Mouse (Mus musculus): ENCODE measurements around the gene Efcc1. TPM values are rescaled to one million over a fixed set of nuclear protein-coding genes. Genes with fewer than 3 reads are reported as not detected.

The Efcc1 gene
- 0.32 and 0.46 TPM in 2 replicates for polyA plus RNA-seq (2011; ENCODE audit: insufficient read depth, insufficient read length, low read depth, missing spikeins)

- peak within 1 kb of the TSS; percentile 54 for H3K9ac ChIP-seq (ENCODE audit: low read depth, poor library complexity, severe bottlenecking)
- peak within 1 kb of the TSS; percentile 78 for H3K4me3 ChIP-seq (ENCODE audit: low read depth, low read length)
- H3K4me1 ChIP-seq (ENCODE audit: control insufficient read depth, insufficient read depth, low read length) = no peaks in the 10 kb centered on the region
- H3K36me3 ChIP-seq (ENCODE audit: control insufficient read depth, insufficient read depth, low read length, poor library complexity, severe bottlenecking) = no peaks in the 10 kb centered on the region
- H3K9me3 ChIP-seq (replicated peaks; ENCODE audit: control insufficient read depth, insufficient read depth, low read length, poor library complexity, severe bottlenecking) = no peaks in the 10 kb centered on the region
- TF ChIP-seq POLR2A (IDR thresholded peaks at IDR 0.05; ENCODE audit: insufficient read depth, low read length) = no peak
- TF ChIP-seq CTCF (IDR thresholded peaks at IDR 0.05; ENCODE audit: low read depth, low read length) = peak; percentile 23
- no peak within 1 kb of the TSS for H3K27ac ChIP-seq (ENCODE audit: insufficient read depth, low read length)
- peaks cover 6% of the 10 kb centered on the region; the same call in 1 of the 2 replicates for H3K27me3 ChIP-seq (ENCODE audit: control insufficient read depth, insufficient read depth, low read length, poor library complexity, severe bottlenecking)
Observed at GRCm38 (mm10) chr6:87730591-87731462, at the start of gene Efcc1. Gene Efcc1 (plus strand): TSS chr6:87730869.

DNA sequence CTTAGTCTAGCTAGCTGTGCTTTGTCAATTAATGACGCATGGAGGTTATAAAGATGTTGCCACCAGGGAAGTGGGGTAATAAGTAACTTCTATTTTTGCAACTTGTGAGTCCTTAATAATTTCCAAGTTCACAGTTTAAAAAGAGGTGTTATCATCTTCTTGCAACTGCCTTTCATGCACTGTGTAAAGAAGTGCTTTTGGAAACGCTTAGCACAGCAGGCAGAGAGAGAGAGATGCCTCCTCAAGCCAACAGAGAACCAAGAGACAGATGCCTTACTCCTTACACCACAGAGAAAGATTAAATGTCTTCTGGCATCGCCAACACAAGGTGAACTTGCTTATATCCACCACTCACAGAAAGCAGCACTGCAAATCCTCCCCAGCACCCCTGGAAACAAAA, 34.7 kb upstream of the Efcc1 start:
- H3K9ac ChIP-seq (ENCODE audit: low read depth, poor library complexity, severe bottlenecking) = no peak overlapping the region
- H3K27me3 ChIP-seq (ENCODE audit: control insufficient read depth, insufficient read depth, low read length, poor library complexity, severe bottlenecking) = no peaks in the 10 kb centered on the region
- no peak overlapping the region for H3K27ac ChIP-seq (ENCODE audit: insufficient read depth, low read length)
- no peaks in the 10 kb centered on the region for H3K36me3 ChIP-seq (ENCODE audit: control insufficient read depth, insufficient read depth, low read length, poor library complexity, severe bottlenecking)
- no peaks in the 10 kb centered on the region for H3K9me3 ChIP-seq (replicated peaks; ENCODE audit: control insufficient read depth, insufficient read depth, low read length, poor library complexity, severe bottlenecking)
- no peaks in the 10 kb centered on the region for H3K4me1 ChIP-seq (ENCODE audit: control insufficient read depth, insufficient read depth, low read length)
- TF ChIP-seq CTCF (IDR thresholded peaks at IDR 0.05; ENCODE audit: low read depth, low read length) (no peak), POLR2A (IDR thresholded peaks at IDR 0.05; ENCODE audit: insufficient read depth, low read length) (no peak), EP300 (IDR thresholded peaks at IDR 0.05; ENCODE audit: insufficient read depth, low read depth, low read length) (no peak)
- no peak overlapping the region for H3K4me3 ChIP-seq (ENCODE audit: low read depth, low read length)

GRCm38 (mm10) chr6:87696544-87696943, 34.1 kb upstream of the Efcc1 start:
- Histone ChIP-seq H3K27me3 (ENCODE audit: control insufficient read depth, insufficient read depth, low read length, poor library complexity, severe bottlenecking) (no peaks in the 10 kb centered on the region), H3K36me3 (ENCODE audit: control insufficient read depth, insufficient read depth, low read length, poor library complexity, severe bottlenecking) (no peaks in the 10 kb centered on the region), H3K9me3 (replicated peaks; ENCODE audit: control insufficient read depth, insufficient read depth, low read length, poor library complexity, severe bottlenecking) (no peaks in the 10 kb centered on the region), H3K9ac (ENCODE audit: low read depth, poor library complexity, severe bottlenecking) (no peak overlapping the region), H3K4me3 (ENCODE audit: low read depth, low read length) (no peak overlapping the region), H3K27ac (ENCODE audit: insufficient read depth, low read length) (no peak overlapping the region), H3K4me1 (ENCODE audit: control insufficient read depth, insufficient read depth, low read length) (no peaks in the 10 kb centered on the region)
- TF ChIP-seq EP300 (IDR thresholded peaks at IDR 0.05; ENCODE audit: insufficient read depth, low read depth, low read length) (no peak), CTCF (IDR thresholded peaks at IDR 0.05; ENCODE audit: low read depth, low read length) (no peak), POLR2A (IDR thresholded peaks at IDR 0.05; ENCODE audit: insufficient read depth, low read length) (no peak)

DNA sequence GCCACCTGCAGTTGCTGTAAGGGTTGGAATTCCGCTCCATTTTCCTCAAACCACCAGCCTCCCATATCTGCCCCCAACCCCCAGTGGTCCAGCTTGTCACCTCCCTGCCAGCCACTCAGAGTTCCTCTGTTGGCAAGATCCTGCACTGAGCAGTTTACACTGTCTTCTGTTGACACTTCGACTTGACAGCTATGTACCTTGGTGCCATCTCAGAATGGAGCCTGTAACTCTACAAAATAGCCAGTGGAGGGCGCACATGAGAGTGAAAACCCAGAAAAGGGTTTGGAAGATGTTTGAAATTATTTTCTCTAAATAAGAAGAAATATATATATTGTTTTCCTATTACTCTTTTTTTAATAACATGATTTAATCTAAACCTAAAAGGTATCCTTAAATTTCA, 24.4 kb upstream of the Efcc1 start:
- Histone ChIP-seq H3K4me1 (ENCODE audit: control insufficient read depth, insufficient read depth, low read length) (no peaks in the 10 kb centered on the region), H3K27ac (ENCODE audit: insufficient read depth, low read length) (no peak overlapping the region), H3K9me3 (replicated peaks; ENCODE audit: control insufficient read depth, insufficient read depth, low read length, poor library complexity, severe bottlenecking) (no peaks in the 10 kb centered on the region), H3K27me3 (ENCODE audit: control insufficient read depth, insufficient read depth, low read length, poor library complexity, severe bottlenecking) (no peaks in the 10 kb centered on the region), H3K9ac (ENCODE audit: low read depth, poor library complexity, severe bottlenecking) (no peak overlapping the region), H3K36me3 (ENCODE audit: control insufficient read depth, insufficient read depth, low read length, poor library complexity, severe bottlenecking) (no peaks in the 10 kb centered on the region), H3K4me3 (ENCODE audit: low read depth, low read length) (no peak overlapping the region)
- TF ChIP-seq POLR2A (IDR thresholded peaks at IDR 0.05; ENCODE audit: insufficient read depth, low read length) = no peak
- no peak for TF ChIP-seq EP300 (IDR thresholded peaks at IDR 0.05; ENCODE audit: insufficient read depth, low read depth, low read length)
- TF ChIP-seq CTCF (IDR thresholded peaks at IDR 0.05; ENCODE audit: low read depth, low read length) = no peak

DNA sequence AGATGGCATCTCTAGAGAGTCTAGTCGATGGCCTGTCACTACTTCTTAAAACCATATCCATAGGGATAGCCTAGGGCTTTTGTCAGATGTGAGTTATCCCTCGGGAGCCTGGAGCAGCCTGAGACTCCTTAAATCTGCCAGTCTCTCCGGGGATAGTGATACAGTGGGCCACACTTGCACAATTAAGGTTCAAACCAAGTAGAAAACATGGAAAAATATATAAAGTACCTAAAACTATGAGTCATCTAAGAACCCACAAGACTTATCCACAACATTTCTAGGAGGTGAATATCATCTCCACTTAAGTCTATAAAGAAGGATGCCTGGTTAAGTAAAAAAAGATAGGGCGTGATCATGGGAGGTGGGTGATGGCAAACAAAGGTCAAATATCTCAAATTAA, 18.4 kb upstream of the Efcc1 start:
- Histone ChIP-seq H3K9ac (ENCODE audit: low read depth, poor library complexity, severe bottlenecking) (no peak overlapping the region), H3K27me3 (ENCODE audit: control insufficient read depth, insufficient read depth, low read length, poor library complexity, severe bottlenecking) (no peaks in the 10 kb centered on the region), H3K36me3 (ENCODE audit: control insufficient read depth, insufficient read depth, low read length, poor library complexity, severe bottlenecking) (no peaks in the 10 kb centered on the region), H3K9me3 (replicated peaks; ENCODE audit: control insufficient read depth, insufficient read depth, low read length, poor library complexity, severe bottlenecking) (no peaks in the 10 kb centered on the region), H3K4me1 (ENCODE audit: control insufficient read depth, insufficient read depth, low read length) (no peaks in the 10 kb centered on the region), H3K4me3 (ENCODE audit: low read depth, low read length) (no peak overlapping the region), H3K27ac (ENCODE audit: insufficient read depth, low read length) (no peak overlapping the region)
- TF ChIP-seq POLR2A (IDR thresholded peaks at IDR 0.05; ENCODE audit: insufficient read depth, low read length) (no peak), EP300 (IDR thresholded peaks at IDR 0.05; ENCODE audit: insufficient read depth, low read depth, low read length) (no peak), CTCF (IDR thresholded peaks at IDR 0.05; ENCODE audit: low read depth, low read length) (no peak)

DNA sequence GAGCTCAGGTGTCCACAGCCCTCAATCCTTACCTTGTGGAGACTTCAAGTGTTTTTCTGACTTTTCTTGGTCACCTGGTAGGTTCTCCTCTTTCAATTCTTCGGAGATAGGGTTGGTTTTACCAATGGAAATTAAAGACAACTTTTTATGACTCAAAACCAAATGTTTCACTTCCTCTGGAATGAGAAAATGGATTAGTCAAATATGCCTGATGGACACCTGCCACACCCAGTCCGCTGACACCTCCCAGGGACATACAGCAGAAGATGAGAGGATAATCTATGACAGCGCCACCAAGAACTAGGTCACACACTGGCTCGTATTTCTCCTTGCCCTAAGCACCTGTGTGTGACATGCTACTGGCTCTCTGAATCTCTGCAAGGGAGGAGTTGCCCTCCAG, 16.6 kb upstream of the Efcc1 start:
- H3K9ac ChIP-seq (ENCODE audit: low read depth, poor library complexity, severe bottlenecking) = no peak overlapping the region
- no peaks in the 10 kb centered on the region for H3K36me3 ChIP-seq (ENCODE audit: control insufficient read depth, insufficient read depth, low read length, poor library complexity, severe bottlenecking)

More for the DNA sequence above, 16.6 kb upstream of the Efcc1 start:
- no peaks in the 10 kb centered on the region for H3K27me3 ChIP-seq (ENCODE audit: control insufficient read depth, insufficient read depth, low read length, poor library complexity, severe bottlenecking)
- H3K9me3 ChIP-seq (replicated peaks; ENCODE audit: control insufficient read depth, insufficient read depth, low read length, poor library complexity, severe bottlenecking) = no peaks in the 10 kb centered on the region
- no peak overlapping the region for H3K4me3 ChIP-seq (ENCODE audit: low read depth, low read length)
- no peak overlapping the region for H3K27ac ChIP-seq (ENCODE audit: insufficient read depth, low read length)
- no peaks in the 10 kb centered on the region for H3K4me1 ChIP-seq (ENCODE audit: control insufficient read depth, insufficient read depth, low read length)
- TF ChIP-seq CTCF (IDR thresholded peaks at IDR 0.05; ENCODE audit: low read depth, low read length) (no peak), POLR2A (IDR thresholded peaks at IDR 0.05; ENCODE audit: insufficient read depth, low read length) (no peak), EP300 (IDR thresholded peaks at IDR 0.05; ENCODE audit: insufficient read depth, low read depth, low read length) (no peak)
